Mouse (Mus musculus) forebrain, embryonic 16.5 days (tissue): ENCODE results near the gene Copz1. TPM values are rescaled to one million over a fixed set of nuclear protein-coding genes. Genes with fewer than 3 reads are reported as not detected.

Experiments
- ATAC-seq: fragments of 200-750 bp; cut with Nextera tagmentation; 2 replicates; pipeline ENCODE4 v1.8.0; 2017; ENCODE audit warnings: mild to moderate bottlenecking, moderate library complexity
- H3K27ac ChIP-seq: fragments of 300-500 bp; sonication (generic); 2 replicates; pipeline ENCODE4 v1.5.1; 2014; ENCODE audit warnings: low read length, control low read depth
- H3K27me3 ChIP-seq: fragments of 300-500 bp; sonication (generic); replicated peaks from 2 replicates; pipeline ENCODE4 v1.6.1; 2014; ENCODE audit warnings: low read length; ENCODE audit not compliant: control insufficient read depth, insufficient read depth
- H3K36me3 ChIP-seq: fragments of 300-500 bp; sonication (generic); 2 replicates; pipeline ENCODE4 v1.6.1; 2014; ENCODE audit not compliant: control insufficient read depth, insufficient read depth
- H3K4me1 ChIP-seq: fragments of 300-500 bp; sonication (generic); replicated peaks from 2 replicates; pipeline ENCODE4 v1.6.1; 2014; ENCODE audit warnings: low read length; ENCODE audit not compliant: control insufficient read depth, insufficient read depth
- H3K4me2 ChIP-seq: fragments of 300-500 bp; sonication (generic); 2 replicates; pipeline ENCODE4 v1.6.1; 2014; ENCODE audit warnings: mild to moderate bottlenecking, low read length, control low read depth
- H3K4me3 ChIP-seq: fragments of 300-500 bp; sonication (generic); replicated peaks from 2 replicates; pipeline ENCODE4 v1.5.1; 2014; ENCODE audit warnings: mild to moderate bottlenecking, low read length, control low read depth
- H3K9ac ChIP-seq: fragments of 300-500 bp; sonication (generic); replicated peaks from 2 replicates; pipeline ENCODE4 v1.6.1; 2014; ENCODE audit warnings: low read depth, low read length, control low read depth
- H3K9me3 ChIP-seq: fragments of 300-500 bp; sonication (generic); 2 replicates; pipeline ENCODE4 v1.6.1; 2016; ENCODE audit warnings: low read length; ENCODE audit not compliant: control insufficient read depth
- WGBS: fragments of 180-500 bp; shearing (Covaris S2); extraction: QIAGEN DNeasy Blood & Tissue Kit; methylation state at CpG from one replicate; pipeline ENCODE4 v1.1.7; 2014; 5-methylcytosine and 5-hydroxymethylcytosine counted together
- polyA plus RNA-seq: library from polyadenylated mRNA; unstranded; fragments of >200 nt; fragmentation: Nextera tagmentation; extraction: Ambion mirVana; gene quantifications from 2 replicates; pipeline ENCODE4 v1.2.1, GENCODE M21; 2015

Gene Copz1
- polyA plus RNA-seq, 1 experiment from 2014 or later = 221 TPM

GRCm38 (mm10) chr15:103297313-103297712 lies 24.8 kb downstream of the Copz1 start:
- Histone ChIP-seq H3K36me3 (peaks cover 8% of the 10 kb centered on the region), H3K9ac (no peak overlapping the region), H3K27me3 (no peaks in the 10 kb centered on the region), H3K4me2 (no peak overlapping the region), H3K27ac (peak overlapping the region; percentile 97), H3K4me1 (peaks cover 52% of the 10 kb centered on the region), H3K4me3 (no peak overlapping the region), H3K9me3 (no peaks in the 10 kb centered on the region)
- 27% methylated on average over 6 of the region's 6 CpGs for WGBS
- peak; percentile 2; the same call in 1 of the 2 replicates for ATAC-seq

- H3K4me2 ChIP-seq = no peak overlapping the region
- H3K9ac ChIP-seq = no peak overlapping the region
- ATAC-seq = peak; percentile 26; the same call in 1 of the 2 replicates
- no peaks in the 10 kb centered on the region for H3K9me3 ChIP-seq
- H3K4me1 ChIP-seq = peaks cover 52% of the 10 kb centered on the region
- 47% methylated on average over 3 of the region's 3 CpGs for WGBS
- H3K4me3 ChIP-seq = no peak overlapping the region
- no peaks in the 10 kb centered on the region for H3K27me3 ChIP-seq
- H3K27ac ChIP-seq = peak overlapping the region; percentile 97
- peaks cover under 1% of the 10 kb centered on the region; the same call in 1 of the 2 replicates for H3K36me3 ChIP-seq
Measured at GRCm38 (mm10) chr15:103298026-103298425, 25.5 kb downstream of the Copz1 start.

DNA sequence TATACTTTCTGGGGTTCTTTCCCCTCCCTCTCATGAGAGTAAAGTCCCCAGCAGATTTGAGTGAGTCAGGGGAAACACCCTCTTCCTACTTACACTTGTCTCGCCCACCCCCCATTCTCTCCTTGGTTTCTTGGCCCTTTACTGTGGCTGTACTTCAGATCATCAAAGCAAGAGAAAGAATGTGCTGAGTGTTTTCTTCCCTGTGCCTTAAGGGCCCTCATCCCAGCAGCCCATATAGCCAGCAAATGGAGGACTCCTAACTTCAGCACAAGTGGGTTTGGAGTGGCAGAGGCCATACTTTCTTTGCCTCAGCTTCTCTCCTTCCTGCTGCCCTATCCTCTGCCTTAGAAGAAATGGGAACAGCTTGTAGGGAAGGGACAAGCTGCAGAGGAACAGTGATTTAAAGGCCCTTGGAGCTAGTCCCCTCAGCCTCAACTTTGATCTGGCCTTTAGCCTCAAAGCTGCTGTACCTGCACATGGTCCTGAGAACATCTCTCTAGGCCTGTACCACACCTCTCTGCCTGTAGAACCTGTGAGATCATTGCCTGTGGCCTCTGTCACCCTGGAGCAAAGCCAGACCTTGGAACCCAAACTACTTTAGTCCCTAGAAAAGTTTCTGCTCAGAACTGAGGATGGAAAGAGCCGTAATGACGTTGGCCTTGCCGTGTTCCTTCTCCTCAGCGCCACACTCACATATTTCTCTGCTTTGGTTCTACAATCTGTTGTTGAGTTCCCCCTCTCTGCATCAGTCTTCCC lies 26.5 kb downstream of the Copz1 start:
- H3K36me3 ChIP-seq = no peaks in the 10 kb centered on the region
- H3K27ac ChIP-seq = peak overlapping the region; percentile 97
- peak overlapping the region; percentile 55 for H3K4me2 ChIP-seq
- 40% methylated on average over 5 of the region's 5 CpGs for WGBS
- H3K4me3 ChIP-seq = no peak overlapping the region; the same call in 1 of the 2 replicates
- peak overlapping the region; percentile 63 for H3K9ac ChIP-seq
- peaks cover 61% of the 10 kb centered on the region for H3K4me1 ChIP-seq
- no peak for ATAC-seq
- H3K27me3 ChIP-seq = no peaks in the 10 kb centered on the region
- H3K9me3 ChIP-seq = no peaks in the 10 kb centered on the region

- 6% methylated on average over 8 of the region's 8 CpGs for WGBS
- Histone ChIP-seq H3K36me3 (no peaks in the 10 kb centered on the region), H3K4me3 (peak overlapping the region; percentile 40), H3K4me2 (peak overlapping the region; percentile 55), H3K27me3 (no peaks in the 10 kb centered on the region), H3K9me3 (no peaks in the 10 kb centered on the region), H3K4me1 (peaks cover 67% of the 10 kb centered on the region), H3K27ac (peak overlapping the region; percentile 97), H3K9ac (peak overlapping the region; percentile 63)
- peak; percentile 7 for ATAC-seq
Measured at GRCm38 (mm10) chr15:103299644-103300043, 27.1 kb downstream of the Copz1 start.

DNA sequence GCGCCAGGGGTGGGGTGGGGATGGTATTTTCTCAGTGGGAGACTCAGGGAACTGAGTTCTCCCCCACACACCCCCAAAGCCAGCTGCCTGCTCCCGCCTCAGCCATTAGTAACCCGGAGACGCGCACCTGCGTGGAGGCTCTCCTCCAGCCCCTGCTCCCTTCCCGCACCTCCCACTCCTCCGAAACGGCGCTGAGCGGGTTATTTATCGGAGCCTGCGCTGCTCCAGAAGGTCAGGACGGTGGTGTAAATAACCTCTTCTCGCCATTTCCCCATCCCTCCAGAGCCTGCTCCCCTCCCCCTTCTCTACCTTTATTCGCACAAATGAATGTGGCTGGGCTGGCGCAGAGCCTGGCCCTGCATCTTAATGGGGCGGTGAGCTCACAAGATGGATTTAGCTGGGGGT lies 27.6 kb downstream of the Copz1 start:
- peak overlapping the region; percentile 40 for H3K4me3 ChIP-seq
- no peaks in the 10 kb centered on the region for H3K27me3 ChIP-seq
- H3K9ac ChIP-seq = peak overlapping the region; percentile 63
- H3K4me1 ChIP-seq = peaks cover 67% of the 10 kb centered on the region
- peak overlapping the region; percentile 55 for H3K4me2 ChIP-seq
- peak; percentile 56 for ATAC-seq
- H3K36me3 ChIP-seq = no peaks in the 10 kb centered on the region
- 3% methylated on average over 18 of the region's 18 CpGs for WGBS
- no peaks in the 10 kb centered on the region for H3K9me3 ChIP-seq
- H3K27ac ChIP-seq = peak overlapping the region; percentile 97

- Histone ChIP-seq H3K27ac (peak overlapping the region; percentile 97), H3K4me3 (peak overlapping the region; percentile 40), H3K27me3 (no peaks in the 10 kb centered on the region), H3K36me3 (no peaks in the 10 kb centered on the region), H3K9ac (peak overlapping the region; percentile 63), H3K9me3 (no peaks in the 10 kb centered on the region), H3K4me1 (peaks cover 67% of the 10 kb centered on the region), H3K4me2 (peak overlapping the region; percentile 55)
- 13% methylated on average over 2 of the region's 2 CpGs for WGBS
- no peak for ATAC-seq
Measured at GRCm38 (mm10) chr15:103300560-103300959, 28.0 kb downstream of the Copz1 start.

DNA sequence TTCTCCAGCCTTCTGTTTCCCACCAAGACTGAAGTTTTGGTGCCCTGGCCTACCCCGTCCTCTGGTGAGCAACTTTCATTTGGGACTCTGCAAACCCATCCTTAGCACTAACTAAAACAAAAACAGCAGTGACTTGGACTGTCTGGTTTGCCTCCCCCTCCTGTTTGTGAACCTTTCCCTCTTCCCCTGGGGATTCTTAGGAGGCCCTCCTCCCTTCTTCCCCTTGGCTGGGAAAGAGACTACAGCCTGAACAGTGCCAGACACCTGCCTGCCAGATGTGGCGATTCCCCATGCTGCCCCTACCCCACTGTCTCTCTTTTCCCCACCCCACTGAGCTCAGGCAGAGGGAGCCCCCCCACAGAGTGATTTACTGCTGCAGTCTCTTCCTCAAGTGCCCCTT lies 28.5 kb downstream of the Copz1 start:
- H3K4me2 ChIP-seq = no peak overlapping the region; the same call in 1 of the 2 replicates
- ATAC-seq = no peak
- no peak overlapping the region for H3K4me3 ChIP-seq
- peaks cover 72% of the 10 kb centered on the region for H3K4me1 ChIP-seq
- H3K9ac ChIP-seq = peak overlapping the region; percentile 12; the same call in 1 of the 2 replicates
- 6% methylated on average over 2 of the region's 2 CpGs for WGBS
- H3K9me3 ChIP-seq = no peaks in the 10 kb centered on the region
- H3K27me3 ChIP-seq = no peaks in the 10 kb centered on the region
- H3K36me3 ChIP-seq = no peaks in the 10 kb centered on the region
- H3K27ac ChIP-seq = peak overlapping the region; percentile 97

DNA sequence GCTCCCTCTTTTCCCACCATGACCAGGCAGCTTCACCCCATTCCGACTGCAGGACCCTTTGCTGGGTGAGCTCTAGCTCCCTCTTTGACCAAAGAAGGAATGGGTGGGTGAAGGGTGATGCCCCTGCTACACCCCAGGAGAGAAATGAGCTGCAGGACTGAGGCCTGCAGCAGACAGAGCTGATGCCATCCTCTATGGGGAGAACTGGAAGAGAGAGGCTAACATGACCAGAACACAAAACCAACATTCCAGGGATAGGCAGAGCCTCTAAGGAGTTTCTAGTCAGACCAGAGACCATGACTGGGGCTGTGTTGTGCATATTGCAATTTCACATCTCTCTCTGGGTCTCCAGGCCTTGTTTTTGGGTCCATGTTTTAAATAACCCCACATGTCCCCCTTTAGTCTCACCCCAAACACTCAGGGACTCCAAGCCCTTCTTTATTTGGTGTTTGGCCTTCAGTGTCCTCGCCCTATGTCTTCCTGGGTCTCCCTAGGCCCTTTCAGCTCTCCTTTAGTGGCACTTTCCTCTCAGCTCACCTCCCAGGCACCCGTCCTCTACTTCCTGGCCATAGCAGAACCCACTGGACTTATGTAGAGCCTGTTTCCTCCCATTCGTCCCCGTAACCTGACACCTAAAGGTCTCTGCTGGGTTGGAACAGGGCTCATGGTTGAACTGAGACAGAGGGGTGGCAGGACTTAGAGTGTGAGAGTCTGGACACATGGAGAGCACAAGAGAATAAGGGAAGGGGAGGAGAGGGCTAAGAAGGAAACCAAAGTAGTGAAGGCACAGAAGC lies 29.2 kb downstream of the Copz1 start:
- H3K9me3 ChIP-seq = no peaks in the 10 kb centered on the region
- H3K9ac ChIP-seq = peak overlapping the region; percentile 7; the same call in 1 of the 2 replicates
- H3K4me3 ChIP-seq = no peak overlapping the region
- no peaks in the 10 kb centered on the region for H3K36me3 ChIP-seq
- no peaks in the 10 kb centered on the region for H3K27me3 ChIP-seq
- H3K4me1 ChIP-seq = peaks cover 75% of the 10 kb centered on the region
- WGBS = 37% methylated on average over 5 of the region's 5 CpGs
- ATAC-seq = no peak
- H3K4me2 ChIP-seq = no peak overlapping the region
- H3K27ac ChIP-seq = peak overlapping the region; percentile 63

GRCm38 (mm10) chr15:103302341-103303021 lies 30.0 kb downstream of the Copz1 start:
- H3K4me2 ChIP-seq = no peak overlapping the region
- H3K27me3 ChIP-seq = no peaks in the 10 kb centered on the region
- no peaks in the 10 kb centered on the region for H3K36me3 ChIP-seq
- 55% methylated on average over 6 of the region's 6 CpGs for WGBS
- H3K9me3 ChIP-seq = no peaks in the 10 kb centered on the region
- no peak overlapping the region for H3K4me3 ChIP-seq
- peak overlapping the region; percentile 63; the same call in 1 of the 2 replicates for H3K27ac ChIP-seq
- ATAC-seq = no peak
- H3K9ac ChIP-seq = 0 out of 2 replicates have a peak overlapping the region, but pooled peaks have one; percentile 7
- H3K4me1 ChIP-seq = peaks cover 74% of the 10 kb centered on the region
